Mouse (Mus musculus) retina, postnatal 7 days (tissue): ENCODE measurements at regions not wholly inside any gene's neighbourhood (a gene's known extent, or its start where the extent isn't known, plus 50 kb on each side); places are given as distances from the start of the nearest gene placed in this dataset.

ENCODE experiments used
- DNase-seq: peaks from one replicate; pipeline ENCODE4 v3.0.0-alpha.2; 2012; ENCODE audit warnings: low read depth, low spot score

GRCm38 (mm10) chr16:31598409-31598988 lies 64.7 kb upstream of the Dlg1 start:
- DNase-seq = no peak

DNA sequence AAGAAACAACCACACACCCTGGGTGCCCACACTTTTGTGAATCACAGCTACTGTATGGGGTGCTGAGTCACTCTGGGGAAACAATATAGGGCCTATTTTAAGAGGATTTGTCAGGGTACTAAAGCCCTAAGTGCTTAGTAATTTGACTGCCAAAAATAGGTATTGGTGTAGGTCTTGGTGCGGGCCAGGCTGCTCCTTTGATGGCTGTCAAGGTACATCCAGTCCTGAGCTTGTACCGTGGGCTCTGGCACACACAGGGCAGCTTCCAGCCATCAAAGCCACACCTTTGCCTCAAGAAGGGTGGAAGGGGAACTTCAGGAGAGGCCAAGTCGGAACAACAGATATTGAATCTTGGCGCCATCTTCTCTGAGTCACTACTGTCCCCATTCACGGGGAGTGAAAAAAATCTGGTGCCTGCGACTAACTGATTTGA lies 64.2 kb upstream of the Dlg1 start:
- no peak for DNase-seq

DNA sequence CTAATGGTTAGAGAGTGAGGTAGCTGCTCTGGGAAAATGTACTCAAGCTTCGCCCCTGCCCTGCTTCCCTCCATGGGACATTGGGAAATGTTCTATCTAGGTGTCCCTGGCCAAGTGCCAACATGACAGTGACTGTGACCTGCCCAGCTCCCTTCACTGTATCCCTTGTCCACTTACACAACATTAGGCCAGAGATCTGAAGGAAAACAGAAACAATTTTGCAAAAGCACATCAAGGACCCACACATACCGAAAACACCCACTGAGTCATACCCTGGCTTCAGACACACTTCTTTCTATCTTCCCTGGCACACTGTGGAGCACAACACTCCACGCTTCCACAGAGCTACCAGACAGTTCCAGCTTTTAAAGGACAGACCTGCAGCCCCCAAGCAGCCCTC lies 62.0 kb upstream of the Dlg1 start:
- DNase-seq = no peak

DNA sequence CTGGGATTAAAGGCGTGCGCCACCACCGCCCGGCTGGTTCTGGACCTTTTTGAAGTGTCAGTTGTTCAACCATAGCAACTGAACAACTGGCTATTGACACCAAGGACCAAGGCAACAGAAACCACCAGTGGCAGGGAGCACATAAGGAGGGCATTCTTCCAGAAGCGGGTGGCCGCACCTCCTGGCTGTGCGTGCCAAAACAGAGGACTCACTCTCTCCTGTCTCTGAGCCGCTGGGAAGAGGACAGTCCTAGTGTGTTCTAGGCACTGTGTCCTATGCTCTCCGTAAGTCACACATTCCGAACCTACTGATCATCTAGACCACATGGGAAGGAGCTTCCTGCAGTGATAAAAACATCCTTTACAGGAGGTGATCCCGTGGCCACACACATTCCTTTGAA lies 60.1 kb upstream of the Dlg1 start:
- no peak for DNase-seq

DNA sequence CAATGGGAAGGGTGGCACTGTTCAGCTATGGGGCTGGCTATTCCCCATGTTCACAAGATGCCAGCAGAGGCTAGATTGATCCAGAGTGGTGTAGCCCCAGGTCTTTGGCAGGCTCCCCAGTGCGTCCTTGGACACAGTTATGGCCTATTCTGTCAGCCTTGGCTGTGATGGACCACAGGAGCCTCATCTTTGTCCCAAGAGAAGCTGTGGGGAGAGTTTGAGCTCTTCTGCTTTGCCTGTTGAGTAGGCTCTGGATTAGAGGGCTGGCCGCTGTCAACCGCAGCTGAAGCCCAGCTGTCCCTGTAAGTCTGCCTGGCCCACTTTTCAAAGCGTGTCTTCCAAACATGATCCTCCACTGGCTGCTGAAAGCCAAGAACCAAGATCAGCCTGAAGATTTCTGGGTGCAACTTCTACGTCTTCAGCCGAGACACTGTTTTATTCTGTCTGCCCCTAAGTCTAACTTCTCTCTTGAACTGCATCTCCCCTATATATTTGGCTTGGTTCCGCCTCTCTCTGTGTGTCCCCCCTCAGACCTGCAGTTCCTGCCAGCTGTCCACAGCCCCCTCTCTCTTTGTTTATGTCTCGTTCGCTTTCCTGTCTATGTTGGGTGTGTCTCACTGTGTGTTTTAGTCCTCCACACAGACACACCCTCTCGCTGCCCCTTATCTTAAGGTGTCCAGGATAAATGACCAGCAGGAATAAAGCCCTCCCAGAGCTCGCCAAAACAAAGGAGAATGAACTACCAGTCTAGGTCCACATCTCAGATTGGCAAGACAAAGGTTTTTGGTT lies 56.7 kb upstream of the Dlg1 start:
- DNase-seq = no peak

- no peak for DNase-seq
These were observed 54.3 kb upstream of the Dlg1 start for GRCm38 (mm10) chr16:31608964-31609363.

GRCm38 (mm10) chr16:31609394-31610172 lies 53.7 kb upstream of the Dlg1 start:
- DNase-seq = no peak
